Mouse (Mus musculus) ES-E14 (cell line): ENCODE data around the gene Rcan3.

ENCODE experiments used
- CHD2 ChIP-seq: IDR thresholded peaks from 2 replicates; pipeline ENCODE4 v1.6.1; 2014; ENCODE audit warnings: mild to moderate bottlenecking, low read depth, low read length, inconsistent platforms
- ZC3H11A ChIP-seq: IDR thresholded peaks from 2 replicates; pipeline ENCODE4 v1.6.1; 2012; ENCODE audit warnings: low read depth, mild to moderate bottlenecking, inconsistent platforms, low read length, borderline replicate concordance
- ZNF384 ChIP-seq: IDR thresholded peaks from 2 replicates; pipeline ENCODE4 v1.6.1; 2012; ENCODE audit warnings: low read depth, low read length, inconsistent platforms

- TF ChIP-seq CHD2 (no peak), ZC3H11A (no peak), ZNF384 (no peak)
These were observed 12.7 kb downstream of the Rcan3 start for GRCm38 (mm10) chr4:135420961-135421360.
